Mouse (Mus musculus): Measurements from ENCODE around the gene Ppp6r3. TPM values are rescaled to one million over a fixed set of nuclear protein-coding genes. Genes with fewer than 3 reads are reported as not detected.

Ppp6r3 gene
- total RNA-seq, 2 experiments from 2014 or later: 51.7 to 65.2 TPM

GRCm38 (mm10) chr19:3577265-3577910 is 1.8 kb upstream of the Ppp6r3 start:
- no peak for ATAC-seq (replicated peaks; ENCODE audit: low FRiP score, poor library complexity, severe bottlenecking)

- ATAC-seq (replicated peaks; ENCODE audit: low FRiP score, poor library complexity, severe bottlenecking): no peak
Measured at GRCm38 (mm10) chr19:3576451-3577264, 1.1 kb upstream of the Ppp6r3 start.

GRCm38 (mm10) chr19:3575276-3575631 is 295 bp downstream of the Ppp6r3 start:
- peak; percentile 14 for ATAC-seq (replicated peaks; ENCODE audit: low FRiP score, poor library complexity, severe bottlenecking)

GRCm38 (mm10) chr19:3574593-3575094 is 905 bp downstream of the Ppp6r3 start:
- ATAC-seq (replicated peaks; ENCODE audit: low FRiP score, poor library complexity, severe bottlenecking): no peak

- ATAC-seq (replicated peaks; ENCODE audit: low FRiP score, poor library complexity, severe bottlenecking): no peak
Measured at GRCm38 (mm10) chr19:3564309-3564708, 11.2 kb downstream of the Ppp6r3 start.

- no peak for ATAC-seq (replicated peaks; ENCODE audit: low FRiP score, poor library complexity, severe bottlenecking)
Measured at GRCm38 (mm10) chr19:3562752-3563151, 12.8 kb downstream of the Ppp6r3 start.

GRCm38 (mm10) chr19:3562298-3562697 is 13.3 kb downstream of the Ppp6r3 start:
- ATAC-seq (replicated peaks; ENCODE audit: low FRiP score, poor library complexity, severe bottlenecking): no peak

GRCm38 (mm10) chr19:3556169-3556827 is 19.3 kb downstream of the Ppp6r3 start:
- no peak for ATAC-seq (replicated peaks; ENCODE audit: low FRiP score, poor library complexity, severe bottlenecking)

GRCm38 (mm10) chr19:3554785-3555184 is 20.8 kb downstream of the Ppp6r3 start:
- ATAC-seq (replicated peaks; ENCODE audit: low FRiP score, poor library complexity, severe bottlenecking): no peak

GRCm38 (mm10) chr19:3551573-3552159 is 23.9 kb downstream of the Ppp6r3 start:
- no peak for ATAC-seq (replicated peaks; ENCODE audit: low FRiP score, poor library complexity, severe bottlenecking)

- no peak for ATAC-seq (replicated peaks; ENCODE audit: low FRiP score, poor library complexity, severe bottlenecking)
Measured at GRCm38 (mm10) chr19:3550101-3550500, 25.4 kb downstream of the Ppp6r3 start.

- ATAC-seq (replicated peaks; ENCODE audit: low FRiP score, poor library complexity, severe bottlenecking): no peak
Measured at GRCm38 (mm10) chr19:3549263-3549662, 26.3 kb downstream of the Ppp6r3 start.

- ATAC-seq (replicated peaks; ENCODE audit: low FRiP score, poor library complexity, severe bottlenecking): no peak
Measured at GRCm38 (mm10) chr19:3548311-3548710, 27.2 kb downstream of the Ppp6r3 start.

GRCm38 (mm10) chr19:3544995-3545394 is 30.6 kb downstream of the Ppp6r3 start:
- ATAC-seq (replicated peaks; ENCODE audit: low FRiP score, poor library complexity, severe bottlenecking): no peak

GRCm38 (mm10) chr19:3542591-3542990 is 33.0 kb downstream of the Ppp6r3 start:
- no peak for ATAC-seq (replicated peaks; ENCODE audit: low FRiP score, poor library complexity, severe bottlenecking)

- no peak for ATAC-seq (replicated peaks; ENCODE audit: low FRiP score, poor library complexity, severe bottlenecking)
Measured at GRCm38 (mm10) chr19:3540997-3541396, 34.6 kb downstream of the Ppp6r3 start.

GRCm38 (mm10) chr19:3540254-3540653 is 35.3 kb downstream of the Ppp6r3 start:
- no peak for ATAC-seq (replicated peaks; ENCODE audit: low FRiP score, poor library complexity, severe bottlenecking)

- ATAC-seq (replicated peaks; ENCODE audit: low FRiP score, poor library complexity, severe bottlenecking): no peak
Measured at GRCm38 (mm10) chr19:3539456-3539855, 36.1 kb downstream of the Ppp6r3 start.

GRCm38 (mm10) chr19:3537658-3538057 is 37.9 kb downstream of the Ppp6r3 start:
- no peak for ATAC-seq (replicated peaks; ENCODE audit: low FRiP score, poor library complexity, severe bottlenecking)

GRCm38 (mm10) chr19:3534945-3535344 is 40.6 kb downstream of the Ppp6r3 start:
- no peak for ATAC-seq (replicated peaks; ENCODE audit: low FRiP score, poor library complexity, severe bottlenecking)
